Mouse (Mus musculus): ENCODE measurements around the gene Irx5. TPM values are rescaled to one million over a fixed set of nuclear protein-coding genes. Genes with fewer than 3 reads are reported as not detected.

The Irx5 gene
- polyA plus RNA-seq, 1 experiment from 2014 or later = 12.3 TPM

- 3% methylated on average over 25 of the region's 25 CpGs for WGBS
- no peak overlapping the region for H3K27ac ChIP-seq
- no peak overlapping the region for H3K9ac ChIP-seq (replicated peaks)
- peaks cover 55% of the 10 kb centered on the region for H3K4me1 ChIP-seq (replicated peaks)
- peak overlapping the region; percentile 51 for H3K4me2 ChIP-seq
- peaks cover 93% of the 10 kb centered on the region for H3K27me3 ChIP-seq
- peak overlapping the region; percentile 29 for H3K4me3 ChIP-seq (replicated peaks)
- ATAC-seq (ENCODE audit: insufficient number of reproducible peaks, insufficient read depth, low FRiP score, low TSS enrichment, low read depth) = no peak
- H3K9me3 ChIP-seq = no peaks in the 10 kb centered on the region
- H3K36me3 ChIP-seq = no peaks in the 10 kb centered on the region
Measured at GRCm38 (mm10) chr8:92361546-92362351, 4.3 kb downstream of the Irx5 start.

- no peaks in the 10 kb centered on the region for H3K36me3 ChIP-seq
- peaks cover 93% of the 10 kb centered on the region for H3K27me3 ChIP-seq
- ATAC-seq (ENCODE audit: insufficient number of reproducible peaks, insufficient read depth, low FRiP score, low TSS enrichment, low read depth) = no peak
- H3K27ac ChIP-seq = no peak overlapping the region
- peak overlapping the region; percentile 52; the same call in 1 of the 2 replicates for H3K9ac ChIP-seq (replicated peaks)
- peaks cover 49% of the 10 kb centered on the region for H3K4me1 ChIP-seq (replicated peaks)
- H3K9me3 ChIP-seq = no peaks in the 10 kb centered on the region
- H3K4me2 ChIP-seq = peak overlapping the region; percentile 51
- H3K4me3 ChIP-seq (replicated peaks) = peak overlapping the region; percentile 33
- WGBS = 6% methylated on average over 15 of the region's 15 CpGs
Measured at GRCm38 (mm10) chr8:92362396-92363115, 5.1 kb downstream of the Irx5 start.

DNA sequence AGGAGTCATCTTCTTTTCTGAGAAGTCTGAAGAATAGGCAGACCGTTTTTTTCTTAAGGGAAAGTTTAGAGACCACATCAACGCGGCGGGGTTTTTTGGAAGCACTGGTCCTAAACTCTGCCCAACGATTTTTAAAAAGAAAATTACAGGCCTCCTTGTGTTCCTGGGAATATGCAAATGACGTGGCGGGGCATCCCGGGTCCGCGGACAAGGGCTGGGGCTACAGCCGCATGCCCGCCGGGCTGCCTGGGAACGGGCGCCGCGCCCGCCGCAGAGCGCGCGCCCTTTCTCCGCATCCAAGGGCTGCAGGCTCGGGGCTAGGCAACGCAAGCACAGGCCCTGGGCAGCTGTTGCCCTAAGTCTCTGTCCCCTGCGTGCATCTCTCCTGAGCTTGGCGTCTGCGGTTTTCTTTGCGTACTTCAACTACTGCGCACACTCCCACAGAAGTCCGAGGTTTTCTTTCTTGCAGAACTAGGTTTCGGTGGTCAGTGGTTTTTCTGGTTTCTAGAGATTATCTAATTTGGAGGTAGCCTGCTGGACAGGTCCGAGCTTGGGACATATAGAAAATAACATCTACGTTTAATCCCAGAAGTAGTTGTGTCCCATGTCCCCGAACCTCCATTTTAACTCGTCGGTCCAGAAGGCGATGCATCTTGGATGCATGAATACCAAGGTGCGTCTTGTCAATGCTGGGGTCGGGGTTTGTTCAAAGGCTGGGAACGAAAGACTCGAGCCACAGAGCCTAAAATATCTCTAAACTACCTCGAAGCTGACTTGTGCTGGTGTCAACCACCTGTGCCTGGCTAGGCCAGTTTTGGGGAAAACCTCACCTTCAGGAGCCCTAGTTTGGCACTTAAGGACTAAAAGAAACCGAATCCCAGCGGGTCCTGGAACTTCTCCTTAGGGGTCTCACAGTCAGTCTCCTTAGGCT, 6.1 kb downstream of the Irx5 start:
- 3% methylated on average over 45 of the region's 45 CpGs for WGBS
- H3K4me3 ChIP-seq (replicated peaks) = peak overlapping the region; percentile 33
- ATAC-seq (ENCODE audit: insufficient number of reproducible peaks, insufficient read depth, low FRiP score, low TSS enrichment, low read depth) = no peak
- no peak overlapping the region for H3K27ac ChIP-seq
- H3K36me3 ChIP-seq = no peaks in the 10 kb centered on the region
- peak overlapping the region; percentile 51 for H3K4me2 ChIP-seq
- no peaks in the 10 kb centered on the region for H3K9me3 ChIP-seq
- peaks cover 42% of the 10 kb centered on the region for H3K4me1 ChIP-seq (replicated peaks)
- peak overlapping the region; percentile 52 for H3K9ac ChIP-seq (replicated peaks)
- H3K27me3 ChIP-seq = peaks cover 93% of the 10 kb centered on the region

GRCm38 (mm10) chr8:92364148-92364775, 6.8 kb downstream of the Irx5 start:
- Histone ChIP-seq H3K36me3 (no peaks in the 10 kb centered on the region), H3K4me2 (peak overlapping the region; percentile 51), H3K27ac (no peak overlapping the region), H3K9ac (replicated peaks) (no peak overlapping the region; the same call in 1 of the 2 replicates), H3K4me3 (replicated peaks) (peak overlapping the region; percentile 33; the same call in 1 of the 2 replicates), H3K27me3 (peaks cover 93% of the 10 kb centered on the region), H3K9me3 (no peaks in the 10 kb centered on the region), H3K4me1 (replicated peaks) (peaks cover 40% of the 10 kb centered on the region)
- ATAC-seq (ENCODE audit: insufficient number of reproducible peaks, insufficient read depth, low FRiP score, low TSS enrichment, low read depth) = no peak
- 5% methylated on average over 20 of the region's 20 CpGs for WGBS

DNA sequence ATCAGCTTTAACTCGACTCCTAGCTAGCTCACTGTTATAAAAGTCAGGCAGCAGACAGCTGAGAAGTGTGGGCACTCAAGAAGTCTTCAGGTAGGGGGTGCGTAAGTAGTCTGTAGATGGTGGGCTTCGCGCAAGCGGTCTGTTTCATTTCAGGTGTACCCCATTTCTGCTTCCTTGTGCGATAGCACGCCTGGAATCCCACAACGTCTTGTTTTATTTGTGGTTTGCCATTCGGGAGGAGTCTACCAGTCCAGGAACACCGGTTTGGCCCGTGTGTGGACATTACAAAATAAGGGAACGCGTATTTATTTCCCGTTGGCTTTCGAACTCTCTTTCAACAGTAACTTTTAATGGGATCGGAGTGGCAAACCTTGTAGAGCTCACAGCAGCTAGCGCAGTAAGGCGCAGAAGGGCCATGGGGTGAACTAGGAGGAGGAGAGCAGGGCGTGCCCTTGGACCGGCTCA, 7.4 kb downstream of the Irx5 start:
- no peaks in the 10 kb centered on the region for H3K36me3 ChIP-seq
- no peak for ATAC-seq (ENCODE audit: insufficient number of reproducible peaks, insufficient read depth, low FRiP score, low TSS enrichment, low read depth)
- H3K4me1 ChIP-seq (replicated peaks) = peaks cover 35% of the 10 kb centered on the region
- peak overlapping the region; percentile 51 for H3K4me2 ChIP-seq
- peaks cover 92% of the 10 kb centered on the region for H3K27me3 ChIP-seq
- H3K27ac ChIP-seq = no peak overlapping the region
- no peak overlapping the region; the same call in 1 of the 2 replicates for H3K9ac ChIP-seq (replicated peaks)
- peak overlapping the region; percentile 33; the same call in 1 of the 2 replicates for H3K4me3 ChIP-seq (replicated peaks)
- 13% methylated on average over 20 of the region's 20 CpGs for WGBS
- no peaks in the 10 kb centered on the region for H3K9me3 ChIP-seq

DNA sequence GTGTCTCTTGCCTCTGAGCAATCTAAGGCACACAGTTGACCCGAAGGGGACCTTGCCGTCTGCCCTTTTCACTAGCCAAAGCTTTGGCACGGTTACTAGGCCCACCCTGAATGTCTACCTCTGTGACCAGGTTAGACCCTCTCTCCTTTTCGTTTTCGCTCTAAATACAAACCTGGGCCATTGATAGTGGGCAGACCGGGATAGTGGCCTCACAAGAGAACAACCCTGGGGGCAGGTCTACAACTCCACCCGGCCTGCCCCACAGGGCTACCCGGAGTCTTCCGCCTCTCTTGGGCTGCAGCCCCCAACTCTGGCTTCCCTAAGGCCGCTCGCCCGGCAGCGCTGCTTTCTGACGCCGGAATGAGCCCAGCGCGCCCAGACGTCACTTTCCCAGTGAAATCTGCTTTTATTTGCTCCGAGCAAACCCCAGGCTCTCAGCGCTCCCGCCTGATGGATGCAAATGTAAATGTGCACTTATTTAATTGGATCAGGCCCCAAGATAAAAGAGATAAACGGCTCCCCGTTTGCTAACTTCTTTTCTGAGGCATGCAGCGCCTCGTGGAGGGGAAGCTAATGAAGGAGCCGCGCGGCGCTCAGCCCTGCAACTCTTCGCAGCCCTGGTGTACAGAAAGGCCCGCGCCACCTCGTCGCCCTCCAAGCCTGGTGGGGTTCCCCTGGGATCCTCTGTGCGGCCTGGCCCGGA, 8.0 kb downstream of the Irx5 start:
- 3% methylated on average over 36 of the region's 36 CpGs for WGBS
- Histone ChIP-seq H3K36me3 (no peaks in the 10 kb centered on the region), H3K4me3 (replicated peaks) (peak overlapping the region; percentile 33), H3K4me2 (peak overlapping the region; percentile 51), H3K9ac (replicated peaks) (peak overlapping the region; percentile 31), H3K9me3 (no peaks in the 10 kb centered on the region), H3K27me3 (peaks cover 92% of the 10 kb centered on the region), H3K4me1 (replicated peaks) (peaks cover 29% of the 10 kb centered on the region), H3K27ac (no peak overlapping the region)
- ATAC-seq (ENCODE audit: insufficient number of reproducible peaks, insufficient read depth, low FRiP score, low TSS enrichment, low read depth) = no peak

- H3K4me1 ChIP-seq (replicated peaks) = peaks cover 27% of the 10 kb centered on the region
Measured at GRCm38 (mm10) chr8:92365944-92366735, 8.7 kb downstream of the Irx5 start.

GRCm38 (mm10) chr8:92366736-92367267, 9.4 kb downstream of the Irx5 start:
- Histone ChIP-seq H3K9ac (replicated peaks) (no peak overlapping the region), H3K9me3 (no peaks in the 10 kb centered on the region), H3K4me2 (peak overlapping the region; percentile 21; the same call in 1 of the 2 replicates), H3K4me1 (replicated peaks) (peaks cover 27% of the 10 kb centered on the region), H3K4me3 (replicated peaks) (peak overlapping the region; percentile 11; the same call in 1 of the 2 replicates), H3K36me3 (no peaks in the 10 kb centered on the region), H3K27me3 (peaks cover 94% of the 10 kb centered on the region), H3K27ac (no peak overlapping the region)
- ATAC-seq (ENCODE audit: insufficient number of reproducible peaks, insufficient read depth, low FRiP score, low TSS enrichment, low read depth) = no peak
- 4% methylated on average over 20 of the region's 20 CpGs for WGBS

More at GRCm38 (mm10) chr8:92365944-92366735, 8.7 kb downstream of the Irx5 start:
- Histone ChIP-seq H3K4me2 (peak overlapping the region; percentile 51), H3K4me3 (replicated peaks) (peak overlapping the region; percentile 33), H3K9me3 (no peaks in the 10 kb centered on the region), H3K9ac (replicated peaks) (peak overlapping the region; percentile 31; the same call in 1 of the 2 replicates), H3K36me3 (no peaks in the 10 kb centered on the region), H3K27ac (no peak overlapping the region), H3K27me3 (peaks cover 93% of the 10 kb centered on the region)
- ATAC-seq (ENCODE audit: insufficient number of reproducible peaks, insufficient read depth, low FRiP score, low TSS enrichment, low read depth) = no peak
- WGBS = 7% methylated on average over 26 of the region's 26 CpGs

- ATAC-seq (ENCODE audit: insufficient number of reproducible peaks, insufficient read depth, low FRiP score, low TSS enrichment, low read depth) = no peak
Measured at GRCm38 (mm10) chr8:92379524-92379923, 22.1 kb downstream of the Irx5 start.

More at GRCm38 (mm10) chr8:92379524-92379923, 22.1 kb downstream of the Irx5 start:
- Histone ChIP-seq H3K9ac (replicated peaks) (no peak overlapping the region), H3K27ac (no peak overlapping the region), H3K4me1 (replicated peaks) (peaks cover 5% of the 10 kb centered on the region; the same call in 1 of the 2 replicates), H3K4me3 (replicated peaks) (no peak overlapping the region), H3K4me2 (no peak overlapping the region), H3K27me3 (peaks cover 85% of the 10 kb centered on the region), H3K9me3 (no peaks in the 10 kb centered on the region), H3K36me3 (no peaks in the 10 kb centered on the region)
- WGBS = 22% methylated on average over 6 of the region's 6 CpGs

Data from limb, embryonic 12.5 days (tissue).